Mouse (Mus musculus) kidney, adult 2 months (tissue): ENCODE measurements around the gene Nfkbil1. TPM values are rescaled to one million over a fixed set of nuclear protein-coding genes. Genes with fewer than 3 reads are reported as not detected.

Experiments
- DNase-seq: peaks from one replicate; pipeline ENCODE4 v3.0.0; 2021
- H3K27ac ChIP-seq: fragments of 200-500 bp; 2 replicates; pipeline ENCODE4 v1.5.1; 2012; ENCODE audit warnings: low read depth, low read length, control low read depth, inconsistent platforms; ENCODE audit not compliant: insufficient read depth
- H3K27me3 ChIP-seq: fragments of 200-500 bp; replicated peaks from 2 replicates; pipeline ENCODE4 v1.6.1; 2012; ENCODE audit warnings: mild to moderate bottlenecking, moderate library complexity, low read length, inconsistent platforms; ENCODE audit not compliant: control insufficient read depth, insufficient read depth
- H3K36me3 ChIP-seq: fragments of 200-500 bp; 2 replicates; pipeline ENCODE4 v1.6.1; 2012; ENCODE audit warnings: mild to moderate bottlenecking, moderate library complexity, low read length, inconsistent platforms; ENCODE audit not compliant: control insufficient read depth, insufficient read depth
- H3K4me1 ChIP-seq: fragments of 200-500 bp; 2 replicates; pipeline ENCODE4 v1.6.1; 2011; ENCODE audit warnings: low read length; ENCODE audit not compliant: control insufficient read depth, insufficient read depth
- H3K4me3 ChIP-seq: fragments of 200-500 bp; 2 replicates; pipeline ENCODE4 v1.5.1; 2011; ENCODE audit warnings: mild to moderate bottlenecking, low read depth, low read length, control low read depth; ENCODE audit not compliant: insufficient read depth
- CTCF ChIP-seq: fragments of 200-500 bp; conservative IDR thresholded peaks from 2 replicates; pipeline ENCODE4 v1.5.1; 2011; ENCODE audit warnings: low read depth, mild to moderate bottlenecking, control low read depth, low read length, moderate library complexity, mixed read lengths; ENCODE audit not compliant: insufficient read depth, insufficient read length
- POLR2A ChIP-seq: fragments of 200-500 bp; IDR thresholded peaks from one replicate; pipeline ENCODE4 v1.6.1; 2011; ENCODE audit warnings: low read depth, low read length, control low read depth
- WGBS: fragments of 180-500 bp; shearing (Covaris S2); methylation state at CpG from one replicate; pipeline ENCODE4 v1.1.7; 2018; 5-methylcytosine and 5-hydroxymethylcytosine counted together
- polyA plus RNA-seq: library from polyadenylated mRNA; depleted of rRNA; stranded (reverse); fragments of >200 nt; gene quantifications from 2 replicates; pipeline ENCODE4 v1.2.3, GENCODE M21; 2012

The Nfkbil1 gene
- polyA plus RNA-seq, 1 experiment = 11.7 TPM

DNA sequence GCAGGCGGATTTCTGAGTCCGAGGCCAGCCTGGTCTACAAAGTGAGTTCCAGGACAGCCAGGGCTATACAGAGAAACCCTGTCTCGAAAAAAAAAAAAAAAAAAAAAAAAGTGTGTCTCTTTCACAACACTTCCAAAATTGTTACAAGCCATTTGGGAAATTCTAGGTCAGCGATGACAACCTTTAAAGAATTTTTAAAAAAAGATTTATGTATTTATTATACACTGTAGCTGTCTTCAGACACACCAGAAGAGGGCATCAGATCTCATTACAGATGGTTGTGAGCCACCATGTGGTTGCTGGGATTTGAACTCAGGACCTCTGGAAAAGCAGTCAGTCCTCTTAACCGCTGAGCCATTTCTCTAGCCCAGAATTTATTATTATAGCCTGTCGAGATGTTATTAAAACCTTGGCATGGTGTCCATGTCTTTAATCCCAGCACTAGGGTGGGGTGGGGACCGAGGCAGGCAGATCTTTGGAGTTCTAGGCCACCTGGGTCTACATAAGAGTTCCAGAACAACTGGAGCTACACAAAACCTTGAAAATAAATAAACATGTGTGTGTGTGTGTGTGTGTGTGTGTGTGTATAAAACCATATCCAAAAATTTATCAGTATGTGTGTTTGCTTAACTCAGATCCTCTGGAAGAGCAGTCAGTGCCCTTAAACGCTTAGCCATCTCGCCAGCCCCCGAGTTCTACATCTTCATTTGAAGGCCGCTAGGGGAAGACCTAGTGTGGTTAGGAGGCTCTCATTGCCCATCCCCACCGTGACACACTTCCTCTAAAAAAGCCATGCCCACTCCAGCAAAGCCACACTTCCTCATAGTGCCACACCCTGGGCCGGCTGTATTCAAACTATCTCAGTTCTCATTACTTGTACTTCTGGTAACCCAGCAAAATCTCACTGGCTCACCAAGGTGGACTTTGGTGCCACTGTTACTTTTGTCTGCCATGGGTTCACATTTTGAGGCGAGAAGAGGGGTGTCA is 23.2 kb upstream of the Nfkbil1 start:
- Histone ChIP-seq H3K36me3 (no peaks in the 10 kb centered on the region), H3K4me1 (peaks cover 8% of the 10 kb centered on the region; the same call in 1 of the 2 replicates), H3K27me3 (no peaks in the 10 kb centered on the region), H3K27ac (peak overlapping the region; percentile 69), H3K4me3 (no peak overlapping the region)
- TF ChIP-seq POLR2A (no peak), CTCF (0 out of 2 replicates have a peak, but pooled peaks have one; percentile 5)
- peak; percentile 80 for DNase-seq
- WGBS = 48% methylated on average over 14 of the region's 14 CpGs

- no peaks in the 10 kb centered on the region for H3K27me3 ChIP-seq
- H3K4me1 ChIP-seq = peaks cover 8% of the 10 kb centered on the region; the same call in 1 of the 2 replicates
- peak; percentile 98 for DNase-seq
- H3K4me3 ChIP-seq = peak overlapping the region; percentile 54
- TF ChIP-seq CTCF = peak; percentile 92
- no peak for TF ChIP-seq POLR2A
- H3K36me3 ChIP-seq = no peaks in the 10 kb centered on the region; the same call in 1 of the 2 replicates
- WGBS = 3% methylated on average over 17 of the region's 17 CpGs
- no peak overlapping the region for H3K27ac ChIP-seq
Measured at GRCm38 (mm10) chr17:35257824-35258491, 22.4 kb upstream of the Nfkbil1 start.

DNA sequence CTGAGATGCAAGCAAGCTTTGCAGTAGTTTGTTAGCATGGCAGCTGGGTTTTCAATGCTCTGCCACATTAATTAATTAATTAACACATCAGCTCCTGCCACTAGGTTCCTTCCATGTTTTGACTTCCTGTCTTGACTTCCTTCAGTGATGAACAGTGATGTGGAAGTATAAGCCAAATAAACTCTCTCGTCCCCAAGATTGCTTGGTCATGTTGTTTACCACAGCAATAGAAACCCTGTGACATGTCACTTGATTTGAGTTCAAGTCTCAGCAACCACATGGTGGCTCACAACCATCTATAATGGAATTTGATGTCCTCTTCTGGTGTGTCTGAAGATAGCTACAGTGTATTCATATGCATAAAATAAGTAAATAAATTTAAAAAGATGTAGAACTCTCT is 21.8 kb upstream of the Nfkbil1 start:
- Histone ChIP-seq H3K27me3 (no peaks in the 10 kb centered on the region), H3K4me1 (0 out of 2 replicates have a peak, but pooled peaks cover 5% of the 10 kb centered on the region), H3K4me3 (no peak overlapping the region), H3K27ac (no peak overlapping the region), H3K36me3 (no peaks in the 10 kb centered on the region; the same call in 1 of the 2 replicates)
- WGBS = 50% methylated on average over 1 of the region's 1 CpGs
- DNase-seq = no peak
- no peak for TF ChIP-seq CTCF
- TF ChIP-seq POLR2A = no peak

DNA sequence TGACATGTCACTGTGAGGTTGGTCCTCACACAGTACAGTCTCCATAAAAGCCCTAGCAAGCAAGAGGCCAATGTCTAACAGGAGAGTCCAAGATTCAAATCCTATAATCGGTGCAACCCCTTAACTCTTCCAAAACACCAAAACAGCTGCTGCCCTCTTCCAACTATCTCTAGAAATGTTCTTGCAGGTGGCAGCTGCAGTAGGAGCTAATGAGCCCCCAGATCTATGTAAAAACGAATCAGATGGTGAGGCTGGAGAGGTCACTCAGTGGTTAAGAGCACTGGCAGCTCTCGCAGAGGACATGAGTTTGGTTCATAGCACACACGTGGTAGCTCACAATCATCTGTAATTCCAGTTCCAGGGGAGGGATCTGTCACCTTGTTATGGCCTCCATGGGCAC is 20.1 kb upstream of the Nfkbil1 start:
- no peak overlapping the region for H3K27ac ChIP-seq
- H3K27me3 ChIP-seq = no peaks in the 10 kb centered on the region
- TF ChIP-seq POLR2A (no peak), CTCF (no peak)
- DNase-seq = no peak
- no peak overlapping the region for H3K4me3 ChIP-seq
- 46% methylated on average over 4 of the region's 4 CpGs for WGBS
- peaks cover 3% of the 10 kb centered on the region for H3K36me3 ChIP-seq
- H3K4me1 ChIP-seq = no peaks in the 10 kb centered on the region

DNA sequence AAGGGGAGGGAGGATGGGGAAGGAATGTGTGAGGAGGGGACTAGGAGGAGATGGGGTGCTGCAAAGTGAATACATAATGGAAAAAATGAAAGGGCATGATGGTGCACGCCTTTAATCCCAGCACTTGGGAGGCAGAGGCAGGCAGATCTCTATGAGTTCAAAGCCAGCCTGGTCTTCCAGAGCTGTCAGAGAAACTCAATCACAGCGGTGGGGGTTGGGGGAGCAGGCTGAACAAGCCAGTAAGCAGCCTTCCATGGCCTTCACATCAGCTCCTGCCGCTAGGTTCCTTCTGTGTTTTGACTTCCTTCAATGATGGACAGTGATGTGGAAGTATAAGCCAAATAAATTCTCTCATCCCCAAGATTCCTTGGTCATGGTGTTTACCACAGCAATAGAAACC is 19.7 kb upstream of the Nfkbil1 start:
- no peak for TF ChIP-seq POLR2A
- no peak for TF ChIP-seq CTCF
- WGBS = 72% methylated on average over 3 of the region's 3 CpGs
- Histone ChIP-seq H3K27me3 (no peaks in the 10 kb centered on the region), H3K4me1 (no peaks in the 10 kb centered on the region), H3K36me3 (peaks cover 4% of the 10 kb centered on the region), H3K4me3 (no peak overlapping the region), H3K27ac (no peak overlapping the region)
- no peak for DNase-seq

DNA sequence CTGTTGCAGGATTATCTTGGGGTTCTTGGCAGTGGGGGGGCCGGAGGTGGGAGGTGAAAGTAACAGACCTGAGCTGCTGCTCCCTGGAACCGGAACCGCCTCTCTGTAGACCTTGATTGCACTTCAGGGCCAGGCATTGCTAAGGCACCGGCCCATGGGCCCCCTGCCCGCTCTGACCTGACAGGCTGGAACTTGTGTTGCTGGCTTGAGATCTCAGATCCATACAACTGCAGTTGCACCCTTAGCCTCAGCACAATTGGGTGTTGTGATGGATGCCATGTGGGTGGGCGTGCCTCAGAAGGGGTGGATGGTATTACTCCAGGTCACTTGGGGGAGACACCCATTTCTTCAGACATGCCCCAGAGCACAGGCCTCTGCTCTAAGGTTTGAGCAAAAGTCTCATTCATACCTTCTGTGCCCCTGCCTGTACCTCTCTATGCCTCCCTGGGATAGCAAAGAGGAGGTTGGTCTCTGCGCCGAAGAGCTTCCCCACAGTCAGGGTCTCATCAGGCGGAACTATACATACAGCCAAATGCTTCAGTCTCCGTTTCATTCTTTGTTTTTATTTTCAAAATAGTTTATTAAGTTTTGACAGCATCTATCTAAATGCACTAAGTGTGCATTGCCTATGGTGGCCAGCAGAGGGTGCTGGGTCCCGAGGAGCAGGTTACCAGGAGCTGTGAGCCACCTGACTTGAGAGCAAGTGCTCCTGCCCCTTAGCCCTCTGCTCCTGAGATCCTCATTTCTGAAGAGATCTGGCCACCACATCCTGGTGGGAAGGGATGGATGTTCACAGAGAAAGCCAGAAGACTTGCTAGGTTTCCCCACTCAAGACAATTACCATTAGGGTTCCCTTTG is 18.9 kb upstream of the Nfkbil1 start:
- 57% methylated on average over 11 of the region's 11 CpGs for WGBS
- no peak overlapping the region for H3K4me3 ChIP-seq
- DNase-seq = peak; percentile 76

More for the DNA sequence above, 18.9 kb upstream of the Nfkbil1 start:
- Histone ChIP-seq H3K4me1 (no peaks in the 10 kb centered on the region), H3K36me3 (peaks cover 6% of the 10 kb centered on the region), H3K27ac (no peak overlapping the region), H3K27me3 (no peaks in the 10 kb centered on the region)
- TF ChIP-seq POLR2A (no peak), CTCF (peak; percentile 83)
